Mouse (Mus musculus): ENCODE data around the gene Magi1. TPM values are rescaled to one million over a fixed set of nuclear protein-coding genes. Genes with fewer than 3 reads are reported as not detected.

Gene Magi1
- polyA plus RNA-seq, 1 experiment from 2014 or later, result 1.9 TPM

DNA sequence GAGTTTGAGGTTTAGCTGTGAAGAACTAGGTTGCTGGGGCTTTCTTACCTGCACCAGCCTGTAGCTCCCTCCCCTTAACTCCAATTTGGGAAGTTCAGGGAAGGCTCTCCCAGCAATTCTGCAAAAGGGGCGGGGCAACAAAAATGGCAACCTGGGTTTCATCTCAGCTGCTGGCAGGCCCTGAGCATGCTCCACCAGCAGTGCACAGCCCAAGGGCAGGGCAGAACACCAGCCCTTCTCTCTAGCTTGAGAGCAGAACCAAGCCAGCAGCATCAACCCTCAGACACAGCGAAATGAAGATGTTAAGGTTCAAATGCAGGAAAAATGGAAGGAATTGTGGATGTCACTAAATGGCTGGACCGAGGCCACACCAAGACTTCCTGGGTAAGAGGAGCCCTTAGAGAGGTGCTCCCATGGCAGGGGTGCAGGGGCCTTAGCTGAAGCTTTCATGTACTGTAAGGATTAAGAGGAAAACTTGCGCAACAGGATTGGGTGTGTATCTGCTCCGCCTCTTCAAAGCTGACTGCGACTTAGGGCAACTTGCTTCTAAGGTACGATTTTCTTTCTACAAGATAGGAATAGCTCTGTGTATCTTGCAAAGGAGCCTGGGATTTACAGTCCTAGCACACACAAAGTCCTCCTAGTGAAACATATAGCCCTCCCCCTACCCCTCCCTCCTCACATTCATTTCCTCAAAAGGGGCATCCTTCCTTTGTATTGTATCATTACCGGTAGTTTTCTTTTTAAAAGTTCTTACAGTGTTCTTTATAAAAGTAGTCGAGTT, 118.8 kb downstream of the Magi1 start:
- Histone ChIP-seq H3K36me3 (replicated peaks; ENCODE audit: insufficient read depth, low read length) (no peaks in the 10 kb centered on the region), H3K4me3 (ENCODE audit: low read depth, low read length) (no peak overlapping the region), H3K9me3 (ENCODE audit: low read length) (no peaks in the 10 kb centered on the region), H3K27ac (ENCODE audit: low read depth) (no peak overlapping the region), H3K4me1 (ENCODE audit: insufficient read depth) (peaks cover 13% of the 10 kb centered on the region; the same call in 1 of the 2 replicates), H3K27me3 (ENCODE audit: insufficient read depth, low read length) (no peaks in the 10 kb centered on the region), H3K9ac (replicated peaks) (no peak overlapping the region), H3K4me2 (ENCODE audit: low read depth, low read length) (no peak overlapping the region)
- WGBS (ENCODE audit: insufficient replicate concordance), result 62% methylated on average over 9 of the region's 9 CpGs
- no peak for DNase-seq
- ATAC-seq, result no peak
- TF ChIP-seq EP300 (IDR thresholded peaks at IDR 0.05; ENCODE audit: low read depth) (no peak), CTCF (IDR thresholded peaks at IDR 0.05; ENCODE audit: low read depth) (no peak)

DNA sequence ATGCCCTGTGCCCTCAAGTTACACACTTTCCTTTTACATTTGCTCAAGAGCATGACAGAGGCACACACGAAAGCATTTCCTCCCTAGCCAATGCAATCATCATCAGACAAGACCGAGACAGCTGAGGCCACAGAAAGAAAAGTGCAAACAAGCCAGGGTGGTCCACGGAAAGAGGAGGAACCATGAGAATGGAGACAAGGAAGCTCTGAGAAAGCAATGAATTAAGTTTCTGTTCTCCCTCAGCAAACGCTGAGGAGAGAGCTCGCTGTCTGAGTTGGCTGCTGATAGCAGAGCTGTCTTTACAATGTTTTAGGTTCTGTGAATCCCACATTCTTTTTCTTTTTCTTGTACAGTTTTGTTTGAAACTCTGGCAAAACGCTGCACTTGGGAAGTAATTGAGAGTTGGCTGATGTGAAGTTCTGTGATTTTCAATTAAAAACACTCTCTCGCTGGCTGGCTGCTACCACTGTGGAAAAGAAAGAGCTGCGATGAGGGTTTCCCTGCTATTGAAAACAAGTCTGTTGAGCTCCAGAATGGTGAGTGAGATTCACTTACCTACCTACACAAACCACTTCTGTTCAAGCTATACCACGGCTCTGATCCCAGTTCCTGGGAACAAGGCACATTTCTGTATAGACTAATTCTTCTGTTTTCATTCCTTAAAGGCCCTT, 120.3 kb downstream of the Magi1 start:
- Histone ChIP-seq H3K36me3 (replicated peaks; ENCODE audit: insufficient read depth, low read length) (no peaks in the 10 kb centered on the region), H3K9ac (replicated peaks) (no peak overlapping the region), H3K27me3 (ENCODE audit: insufficient read depth, low read length) (no peaks in the 10 kb centered on the region), H3K27ac (ENCODE audit: low read depth) (peak overlapping the region; percentile 55; the same call in 1 of the 2 replicates), H3K4me3 (ENCODE audit: low read depth, low read length) (no peak overlapping the region), H3K9me3 (ENCODE audit: low read length) (no peaks in the 10 kb centered on the region), H3K4me1 (ENCODE audit: insufficient read depth) (peaks cover 13% of the 10 kb centered on the region), H3K4me2 (ENCODE audit: low read depth, low read length) (peak overlapping the region; percentile 52)
- no peak for TF ChIP-seq EP300 (IDR thresholded peaks at IDR 0.05; ENCODE audit: low read depth)
- no peak for TF ChIP-seq CTCF (IDR thresholded peaks at IDR 0.05; ENCODE audit: low read depth)
- WGBS (ENCODE audit: insufficient replicate concordance), result 37% methylated on average over 9 of the region's 9 CpGs
- ATAC-seq (peak; percentile 47; the same call in 1 of the 2 replicates), DNase-seq (no peak)

DNA sequence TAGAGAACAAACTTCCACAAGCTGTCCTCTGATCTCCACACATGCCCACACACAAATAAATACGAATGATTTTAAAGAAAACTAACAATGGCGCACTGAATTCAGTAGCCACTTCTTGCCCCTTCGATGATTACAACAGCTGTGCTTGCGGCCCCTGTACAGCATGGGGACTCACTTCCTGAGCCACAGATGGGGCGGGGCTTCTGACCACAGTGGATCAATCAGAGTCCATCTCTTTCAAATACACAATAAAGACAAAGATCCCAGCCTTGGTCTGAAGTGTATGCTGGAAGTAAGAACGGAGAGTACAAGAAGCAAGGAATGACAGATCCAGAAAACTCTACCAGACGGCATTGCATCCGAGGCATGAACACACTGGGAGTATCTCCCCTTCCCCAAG, 120.8 kb downstream of the Magi1 start:
- H3K9me3 ChIP-seq (ENCODE audit: low read length), result no peaks in the 10 kb centered on the region
- peak overlapping the region; percentile 55; the same call in 1 of the 2 replicates for H3K27ac ChIP-seq (ENCODE audit: low read depth)
- peak; percentile 52 for DNase-seq

DNA sequence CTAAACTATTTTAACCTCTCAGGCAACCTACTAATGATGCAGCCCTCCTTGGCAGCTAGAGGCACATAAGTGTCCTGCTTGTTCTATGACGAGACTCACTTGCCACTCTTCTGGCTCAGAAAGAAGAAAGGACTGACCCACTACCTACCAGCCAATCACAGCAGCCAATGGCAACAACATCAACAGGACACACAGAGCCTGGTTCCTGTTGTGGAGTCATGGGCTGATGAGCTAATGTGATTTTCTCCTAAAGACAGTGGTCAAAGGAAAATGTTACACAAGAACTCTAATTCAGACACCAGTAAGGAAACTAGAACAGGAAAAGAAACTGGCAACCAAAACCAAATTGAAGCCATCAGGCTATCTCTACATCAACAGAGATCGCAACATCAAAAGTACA, 124.5 kb downstream of the Magi1 start:
- no peak for DNase-seq
- Histone ChIP-seq H3K4me1 (ENCODE audit: insufficient read depth) (peaks cover 7% of the 10 kb centered on the region), H3K4me2 (ENCODE audit: low read depth, low read length) (no peak overlapping the region), H3K4me3 (ENCODE audit: low read depth, low read length) (no peak overlapping the region), H3K36me3 (replicated peaks; ENCODE audit: insufficient read depth, low read length) (no peaks in the 10 kb centered on the region), H3K27me3 (ENCODE audit: insufficient read depth, low read length) (no peaks in the 10 kb centered on the region), H3K9me3 (ENCODE audit: low read length) (no peaks in the 10 kb centered on the region), H3K27ac (ENCODE audit: low read depth) (peak overlapping the region; percentile 34; the same call in 1 of the 2 replicates), H3K9ac (replicated peaks) (no peak overlapping the region)
- TF ChIP-seq CTCF (IDR thresholded peaks at IDR 0.05; ENCODE audit: low read depth), result no peak
- no peak for TF ChIP-seq EP300 (IDR thresholded peaks at IDR 0.05; ENCODE audit: low read depth)
- WGBS (ENCODE audit: insufficient replicate concordance), result 54% methylated on average over 2 of the region's 2 CpGs
- no peak for ATAC-seq

More for the DNA sequence above, 120.8 kb downstream of the Magi1 start:
- WGBS (ENCODE audit: insufficient replicate concordance), result 30% methylated on average over 8 of the region's 8 CpGs
- H3K9ac ChIP-seq (replicated peaks), result no peak overlapping the region
- ATAC-seq, result peak; percentile 66
- H3K4me1 ChIP-seq (ENCODE audit: insufficient read depth), result peaks cover 12% of the 10 kb centered on the region
- no peaks in the 10 kb centered on the region for H3K36me3 ChIP-seq (replicated peaks; ENCODE audit: insufficient read depth, low read length)
- peak overlapping the region; percentile 52 for H3K4me2 ChIP-seq (ENCODE audit: low read depth, low read length)
- TF ChIP-seq CTCF (IDR thresholded peaks at IDR 0.05; ENCODE audit: low read depth) (no peak), EP300 (IDR thresholded peaks at IDR 0.05; ENCODE audit: low read depth) (no peak)
- no peaks in the 10 kb centered on the region for H3K27me3 ChIP-seq (ENCODE audit: insufficient read depth, low read length)
- H3K4me3 ChIP-seq (ENCODE audit: low read depth, low read length), result no peak overlapping the region

DNA sequence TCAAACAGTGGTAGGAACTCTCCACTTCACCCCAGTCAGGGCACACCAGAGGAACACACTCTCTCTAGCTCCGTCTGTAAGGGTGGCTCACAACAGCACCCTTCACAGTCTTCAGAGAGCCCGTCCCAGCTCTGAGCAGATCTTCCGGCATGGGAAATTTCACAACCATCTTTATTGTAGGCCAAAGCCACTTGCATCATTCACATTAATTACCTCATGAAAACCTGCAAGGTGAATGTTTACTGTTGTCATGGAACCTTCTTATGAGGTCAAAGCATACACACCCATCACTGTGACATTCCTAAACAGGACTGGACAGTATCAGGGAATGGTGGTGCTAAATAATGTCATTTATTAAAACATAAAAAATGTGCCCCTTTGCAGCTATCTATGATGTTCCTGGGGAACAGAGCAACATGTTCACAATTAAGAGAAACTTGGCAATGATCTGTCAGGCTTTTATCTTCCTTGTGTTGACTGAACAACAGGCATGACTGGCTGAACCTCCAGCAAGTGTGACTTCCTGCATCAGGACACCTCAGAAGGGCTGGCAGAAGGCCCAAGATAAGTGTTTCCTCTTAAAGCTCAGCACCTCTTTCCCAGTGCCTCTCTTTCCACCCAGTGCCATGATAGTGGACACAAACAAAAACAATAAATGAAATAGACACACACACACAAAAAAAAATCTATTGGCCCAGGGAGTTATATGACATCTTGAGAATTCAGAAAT, 125.4 kb downstream of the Magi1 start:
- TF ChIP-seq CTCF (IDR thresholded peaks at IDR 0.05; ENCODE audit: low read depth), result no peak
- peak; percentile 33; the same call in 1 of the 2 replicates for TF ChIP-seq EP300 (IDR thresholded peaks at IDR 0.05; ENCODE audit: low read depth)
- peak overlapping the region; percentile 22; the same call in 1 of the 2 replicates for H3K27ac ChIP-seq (ENCODE audit: low read depth)
- H3K4me1 ChIP-seq (ENCODE audit: insufficient read depth), result peaks cover 11% of the 10 kb centered on the region
- 56% methylated on average over 3 of the region's 3 CpGs for WGBS (ENCODE audit: insufficient replicate concordance)
- H3K9ac ChIP-seq (replicated peaks), result no peak overlapping the region
- no peaks in the 10 kb centered on the region for H3K36me3 ChIP-seq (replicated peaks; ENCODE audit: insufficient read depth, low read length)
- H3K27me3 ChIP-seq (ENCODE audit: insufficient read depth, low read length), result no peaks in the 10 kb centered on the region
- H3K4me2 ChIP-seq (ENCODE audit: low read depth, low read length), result no peak overlapping the region
- H3K9me3 ChIP-seq (ENCODE audit: low read length), result no peaks in the 10 kb centered on the region
- H3K4me3 ChIP-seq (ENCODE audit: low read depth, low read length), result no peak overlapping the region
- ATAC-seq (peak; percentile 66), DNase-seq (no peak)

DNA sequence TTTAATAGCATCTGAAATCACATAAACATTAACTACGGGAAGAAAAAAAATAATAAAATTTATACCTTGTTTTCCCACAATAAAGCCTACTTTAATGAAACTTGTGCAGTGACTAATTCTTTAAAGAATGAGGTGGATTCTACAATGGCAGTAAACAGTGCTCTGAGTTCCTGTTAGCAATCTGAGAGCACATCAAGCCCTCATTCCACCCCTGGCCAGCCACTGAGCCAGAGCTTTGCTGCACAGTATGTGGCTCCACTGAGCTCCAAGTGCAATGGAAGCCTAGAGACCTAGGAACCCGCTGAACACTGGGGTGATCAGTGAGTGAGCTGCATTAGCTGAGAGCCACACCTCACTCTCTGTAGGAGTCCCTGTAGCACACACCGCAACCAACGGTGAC, 127.7 kb downstream of the Magi1 start:
- H3K36me3 ChIP-seq (replicated peaks; ENCODE audit: insufficient read depth, low read length), result no peaks in the 10 kb centered on the region
- ATAC-seq (no peak), DNase-seq (no peak)
- H3K4me2 ChIP-seq (ENCODE audit: low read depth, low read length), result no peak overlapping the region
- H3K4me1 ChIP-seq (ENCODE audit: insufficient read depth), result peaks cover 11% of the 10 kb centered on the region
- 55% methylated on average over 4 of the region's 4 CpGs for WGBS (ENCODE audit: insufficient replicate concordance)
- H3K27me3 ChIP-seq (ENCODE audit: insufficient read depth, low read length), result no peaks in the 10 kb centered on the region
- no peak overlapping the region for H3K27ac ChIP-seq (ENCODE audit: low read depth)
- no peak overlapping the region for H3K9ac ChIP-seq (replicated peaks)
- TF ChIP-seq EP300 (IDR thresholded peaks at IDR 0.05; ENCODE audit: low read depth), result no peak
- TF ChIP-seq CTCF (IDR thresholded peaks at IDR 0.05; ENCODE audit: low read depth), result no peak
- no peak overlapping the region for H3K4me3 ChIP-seq (ENCODE audit: low read depth, low read length)
- no peaks in the 10 kb centered on the region for H3K9me3 ChIP-seq (ENCODE audit: low read length)
